In the genomic region with DNA sequence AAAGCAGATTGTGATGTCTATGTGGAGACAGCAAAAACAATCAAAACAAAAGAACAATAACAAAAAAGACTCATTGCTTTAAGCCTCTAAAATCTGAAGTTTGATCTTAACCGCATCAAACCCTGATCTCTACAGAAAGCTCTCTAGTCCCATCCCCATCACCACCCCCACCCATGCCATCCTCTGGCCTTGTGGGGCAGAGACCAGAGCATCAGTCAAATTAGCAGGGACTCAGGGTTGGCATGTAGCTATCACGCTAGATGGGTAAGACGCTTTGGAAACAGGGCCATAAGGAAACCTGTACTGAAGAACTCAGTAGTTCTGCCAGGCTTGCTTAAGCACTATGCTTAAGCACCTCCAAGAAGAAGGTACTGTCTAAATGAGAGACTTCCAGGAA, we compare ENCODE assay signal across 11 mouse cellular contexts. TPM values are rescaled to one million over a fixed set of nuclear protein-coding genes. Genes with fewer than 3 reads are reported as not detected.
DNase-seq lines count a peak whose midpoint lies in the region; ATAC-seq and TF ChIP-seq lines count a peak whose summit lies in the region.
"Had no signal": no experiment of that assay in that cellular context is flagged by ENCODE, and none has a peak within 500 bp of the region (broad histone marks: within the 10 kb centered on the region; RNA-seq: fewer than 3 reads in every experiment).

No protein-coding gene starts in this region.

- no peak overlapping the region for H3ac ChIP-seq in myocyte (ENCODE audit: control insufficient read depth, insufficient read length)

- no peak overlapping the region for H3K9ac ChIP-seq in heart, embryonic 14.5 days (ENCODE audit: low read length)
- H3K9ac ChIP-seq in lung, embryonic 16.5 days (ENCODE audit: low read length) = no peak overlapping the region
- H3K9ac ChIP-seq in forebrain, postnatal 0 days = no peak overlapping the region

- no peak overlapping the region for H3K4me3 ChIP-seq in heart, embryonic 14.5 days (ENCODE audit: control insufficient read depth in 1 of 2, insufficient read depth in 1 of 2, low read depth in 1 of 2, low read length in 2 of 2)
- no peak overlapping the region for H3K4me3 ChIP-seq in lung, embryonic 16.5 days (ENCODE audit: low read length)
- H3K4me3 ChIP-seq in forebrain, postnatal 0 days (ENCODE audit: low read depth, low read length) = no peak overlapping the region
- H3K4me3 ChIP-seq in myocyte = peak overlapping the region; percentile 94

- ATAC-seq in heart, embryonic 14.5 days (ENCODE audit: insufficient number of reproducible peaks, insufficient read depth, low FRiP score, low read depth) = no peak
- ATAC-seq in lung, embryonic 16.5 days (ENCODE audit: low read depth) = no peak
- ATAC-seq in forebrain, postnatal 0 days = no peak

- WGBS in heart, embryonic 14.5 days = 88% methylated on average over 3 of the region's 3 CpGs
- 90% methylated on average over 3 of the region's 3 CpGs for WGBS in lung, embryonic 16.5 days
- WGBS in forebrain, postnatal 0 days = 90% methylated on average over 3 of the region's 3 CpGs

- peaks cover 17 to 40% of the 10 kb centered on the region in 2 experiments for H3K4me1 ChIP-seq in heart, embryonic 14.5 days (ENCODE audit: control insufficient read depth in 2 of 2, insufficient read depth in 2 of 2, low read length in 2 of 2)
- H3K4me1 ChIP-seq in lung, embryonic 16.5 days (replicated peaks; ENCODE audit: control insufficient read depth, insufficient read depth, low read length) = peaks cover 46% of the 10 kb centered on the region
- peaks cover 28% of the 10 kb centered on the region for H3K4me1 ChIP-seq in forebrain, postnatal 0 days (ENCODE audit: insufficient read depth)

- DNase-seq in heart, postnatal 36 days = no peak
- DNase-seq in lung, postnatal 14 days = no peak
- DNase-seq in forebrain, postnatal 0 days = no peak
- DNase-seq in frontal cortex, postnatal 36 days (ENCODE audit: low spot score in 2 of 2) = no peak
- no peak for DNase-seq in urinary bladder, adult 18-20 months (ENCODE audit: low spot score in 2 of 2)
- DNase-seq: gastrocnemius, postnatal 25 days; right cerebral cortex, postnatal 14 days; thymus, adult 18-20 months had no signal

- H3K79me2 ChIP-seq in myocyte (ENCODE audit: control insufficient read depth, insufficient read depth) = peaks cover 57% of the 10 kb centered on the region

- no peaks in the 10 kb centered on the region for H3K9me3 ChIP-seq in heart, embryonic 14.5 days (ENCODE audit: control insufficient read depth, low read length)
- no peaks in the 10 kb centered on the region for H3K9me3 ChIP-seq in lung, embryonic 16.5 days (ENCODE audit: control insufficient read depth, low read length)
- no peaks in the 10 kb centered on the region for H3K9me3 ChIP-seq in forebrain, postnatal 0 days (ENCODE audit: low read length)

- peak overlapping the region; percentile 75 for H3K4me2 ChIP-seq in heart, embryonic 14.5 days (ENCODE audit: low read length)
- peak overlapping the region; percentile 84 for H3K4me2 ChIP-seq in lung, embryonic 16.5 days (ENCODE audit: low read depth, low read length)
- peak overlapping the region; percentile 80; the same call in 1 of the 2 replicates for H3K4me2 ChIP-seq in forebrain, postnatal 0 days (ENCODE audit: low read depth)
- H3K4me2 ChIP-seq in myocyte (ENCODE audit: low read depth) = peak overlapping the region; percentile 84

- no peak for TF ChIP-seq POLR2A in myocyte (IDR thresholded peaks at IDR 0.05; ENCODE audit: insufficient read length, low read depth)

- H3K36me3 ChIP-seq in heart, embryonic 14.5 days (ENCODE audit: control insufficient read depth, insufficient read depth, low read length) = no peaks in the 10 kb centered on the region
- no peaks in the 10 kb centered on the region for H3K36me3 ChIP-seq in lung, embryonic 16.5 days (ENCODE audit: control insufficient read depth, insufficient read depth, low read length)
- H3K36me3 ChIP-seq in forebrain, postnatal 0 days (ENCODE audit: insufficient read depth) = no peaks in the 10 kb centered on the region
- H3K36me3 ChIP-seq in myocyte (ENCODE audit: control insufficient read depth, insufficient read depth) = no peaks in the 10 kb centered on the region

- no peak for TF ChIP-seq CTCF in forebrain, postnatal 0 days (IDR thresholded peaks at IDR 0.05; ENCODE audit: low read depth)

- no peak overlapping the region for H3K27ac ChIP-seq in heart, embryonic 14.5 days (replicated peaks in 1 of 2; ENCODE audit: control insufficient read depth in 1 of 2, insufficient read depth in 1 of 2, low read depth in 2 of 2, low read length in 2 of 2)
- no peak overlapping the region for H3K27ac ChIP-seq in lung, embryonic 16.5 days (ENCODE audit: low read length)
- no peak overlapping the region for H3K27ac ChIP-seq in forebrain, postnatal 0 days (ENCODE audit: low read depth, low read length)

- H3K27me3 ChIP-seq in heart, embryonic 14.5 days (ENCODE audit: control insufficient read depth, insufficient read depth, low read length) = no peaks in the 10 kb centered on the region
- H3K27me3 ChIP-seq in lung, embryonic 16.5 days (ENCODE audit: control insufficient read depth, insufficient read depth, low read depth, low read length) = no peaks in the 10 kb centered on the region
- H3K27me3 ChIP-seq in forebrain, postnatal 0 days (ENCODE audit: insufficient read depth, low read length) = no peaks in the 10 kb centered on the region
- no peaks in the 10 kb centered on the region for H3K27me3 ChIP-seq in myocyte (ENCODE audit: control insufficient read depth, insufficient read depth, insufficient read length)

- intact Hi-C loops in heart, postnatal 36 days (cut with DNase I) = no loop called here

TF ChIP-seq in myocyte, 11 proteins besides CTCF, POLR2A, EP300 and RAD21:
- no peak for TF ChIP-seq TCF12 (IDR thresholded peaks at IDR 0.05; ENCODE audit: insufficient read depth, poor library complexity, severe bottlenecking)
- no peak for TF ChIP-seq TCF3 (IDR thresholded peaks at IDR 0.05; ENCODE audit: insufficient read length, low read depth)
- no peak for TF ChIP-seq MAX (IDR thresholded peaks at IDR 0.05; ENCODE audit: low read depth)
- TF ChIP-seq MYOG (IDR thresholded peaks at IDR 0.05; ENCODE audit: control insufficient read depth in 1 of 3, insufficient read depth in 1 of 3, insufficient read length in 2 of 3, low read depth in 2 of 3) = no peak
- TF ChIP-seq USF1 (IDR thresholded peaks at IDR 0.05; ENCODE audit: low read depth) = no peak
- no peak for TF ChIP-seq REST (IDR thresholded peaks at IDR 0.05; ENCODE audit: insufficient read depth, insufficient read length)
- TF ChIP-seq SRF (IDR thresholded peaks at IDR 0.05; ENCODE audit: control insufficient read depth, insufficient read length, low read depth) = no peak
- no peak for TF ChIP-seq E2F4 (IDR thresholded peaks at IDR 0.05; ENCODE audit: insufficient read depth)
- no peak for TF ChIP-seq CEBPB (IDR thresholded peaks at IDR 0.05; ENCODE audit: insufficient read depth, poor library complexity, severe bottlenecking)
- TF ChIP-seq MYOD1 (IDR thresholded peaks at IDR 0.05; ENCODE audit: control insufficient read depth in 1 of 3, insufficient read length in 2 of 3, low read depth in 2 of 3) = no peak
- TF ChIP-seq POLR2AphosphoS2 (IDR thresholded peaks at IDR 0.05; ENCODE audit: insufficient read length, low read depth) = no peak

RNA-seq across cellular contexts. Expression of gene Tspan14, which starts 2.4 kb away (rescaled TPM):
- 43.4 and 45.2 TPM in 2 replicates for polyA plus RNA-seq in heart, embryonic 14.5 days (2014; fragmentation: Nextera tagmentation; extraction: Ambion mirVana)
- 10 to 100 TPM; 14.0 to 15.7 TPM for total RNA-seq in heart, postnatal 36 days (2021)
- 104 TPM in 2 replicates for polyA plus RNA-seq in lung, embryonic 16.5 days (2015; fragmentation: Nextera tagmentation; extraction: Ambion mirVana)
- total RNA-seq in forebrain, postnatal 0 days (2014; rRNA removed) = 42.2 and 43.8 TPM in 2 replicates
- polyA plus RNA-seq in forebrain, postnatal 0 days (2015; fragmentation: Nextera tagmentation; extraction: Ambion mirVana) = 37.8 and 43.1 TPM in 2 replicates
- polyA plus RNA-seq in myocyte (2012; fragmentation: generic; extraction: Trizol) = 90.6 TPM

RNA-seq across cellular contexts. Expression of gene Fam213a, which starts 49.4 kb away (rescaled TPM):
- polyA plus RNA-seq in heart, embryonic 14.5 days (2014; fragmentation: Nextera tagmentation; extraction: Ambion mirVana) = 42.2 and 46.7 TPM in 2 replicates
- 10 to 100 TPM; 18.9 to 20.1 TPM for total RNA-seq in heart, postnatal 36 days (2021)
- polyA plus RNA-seq in lung, embryonic 16.5 days (2015; fragmentation: Nextera tagmentation; extraction: Ambion mirVana) = 131 and 132 TPM in 2 replicates
- 92.4 and 106 TPM in 2 replicates for total RNA-seq in forebrain, postnatal 0 days (2014; rRNA removed)
- 54.7 and 106 TPM in 2 replicates for polyA plus RNA-seq in forebrain, postnatal 0 days (2015; fragmentation: Nextera tagmentation; extraction: Ambion mirVana)
- 1.8 TPM for polyA plus RNA-seq in myocyte (2012; fragmentation: generic; extraction: Trizol)

Comparison
In these comparisons a context has a peak if more than half of its experiments do, and no peak if none do; other contexts are left out.
1. RNA of gene Fam213a, which starts 49.4 kb away (polyA plus RNA-seq): 131 to 132 TPM in lung, embryonic 16.5 days, 54.7 to 106 TPM in forebrain, postnatal 0 days and 42.2 to 46.7 TPM in heart, embryonic 14.5 days; 1.8 TPM in myocyte (single experiment); every median in the first group is over 10 times any median in the second.
2. Peak in every context shown above with its lines, with median percentiles within 50 percentile points of each other: H3K4me2 ChIP-seq.